In genomic region chr8:105361751-105362702, GRCm38 (mm10) we compare ENCODE assay signal across 11 mouse cellular contexts. TPM values are rescaled to one million over a fixed set of nuclear protein-coding genes. Genes with fewer than 3 reads are reported as not detected.
A peak's percentile ranks its signal among the peaks of the same experiment; 100 is the strongest.
DNase-seq lines count a peak whose midpoint lies in the region; ATAC-seq and TF ChIP-seq lines count a peak whose summit lies in the region.
"Had no signal": no experiment of that assay in that cellular context is flagged by ENCODE, and none has a peak within 500 bp of the region (broad histone marks: within the 10 kb centered on the region; RNA-seq: fewer than 3 reads in every experiment).

No protein-coding gene starts in this region.

- intact Hi-C loops in heart, postnatal 25 days (cut with DNase I), result no loop called here

- ATAC-seq in heart, embryonic 12.5 days (ENCODE audit: insufficient number of reproducible peaks, low FRiP score), result 0 out of 2 replicates have a peak, but pooled peaks have one; percentile 27
- ATAC-seq in kidney, postnatal 0 days (replicated peaks; ENCODE audit: low FRiP score, low read depth), result no peak
- ATAC-seq in hindbrain, embryonic 12.5 days (ENCODE audit: low FRiP score), result no peak

- TF ChIP-seq CTCF in bone marrow macrophage, adult 2 months (IDR thresholded peaks at IDR 0.05; ENCODE audit: low read depth, low read length), result no peak
- no peak for TF ChIP-seq CTCF in kidney, postnatal 0 days (IDR thresholded peaks at IDR 0.05; ENCODE audit: low read depth)

- H3K4me2 ChIP-seq in heart, embryonic 12.5 days, result no peak overlapping the region
- no peak overlapping the region for H3K4me2 ChIP-seq in kidney, postnatal 0 days (ENCODE audit: low read length)
- no peak overlapping the region for H3K4me2 ChIP-seq in hindbrain, embryonic 12.5 days (replicated peaks)
- H3K4me2 ChIP-seq: liver, embryonic 15.5 days had no signal

- H3K9ac ChIP-seq in heart, embryonic 12.5 days, result no peak overlapping the region
- H3K9ac ChIP-seq in kidney, postnatal 0 days (ENCODE audit: low read depth, low read length), result no peak overlapping the region
- no peak overlapping the region for H3K9ac ChIP-seq in hindbrain, embryonic 12.5 days
- H3K9ac ChIP-seq: liver, embryonic 15.5 days had no signal

- 0 out of 2 replicates have a peak, but pooled peaks cover under 1% of the 10 kb centered on the region for H3K36me3 ChIP-seq in heart, embryonic 12.5 days
- no peaks in the 10 kb centered on the region for H3K36me3 ChIP-seq in kidney, postnatal 0 days (ENCODE audit: insufficient read depth, low read length)
- peaks cover 5% of the 10 kb centered on the region for H3K36me3 ChIP-seq in hindbrain, embryonic 12.5 days
- H3K36me3 ChIP-seq: liver, embryonic 15.5 days had no signal

- H3K27ac ChIP-seq in bone marrow macrophage, adult 2 months (ENCODE audit: insufficient read depth, low read depth, low read length), result peak overlapping the region; percentile 53
- H3K27ac ChIP-seq in heart, embryonic 12.5 days (ENCODE audit: poor library complexity, severe bottlenecking), result peak overlapping the region; percentile 49
- H3K27ac ChIP-seq in kidney, postnatal 0 days, result peak overlapping the region; percentile 42; the same call in 1 of the 2 replicates
- H3K27ac ChIP-seq in hindbrain, embryonic 12.5 days, result no peak overlapping the region
- H3K27ac ChIP-seq: liver, embryonic 15.5 days had no signal

- no peak for TF ChIP-seq POLR2A in bone marrow macrophage, adult 2 months (IDR thresholded peaks at IDR 0.05; ENCODE audit: borderline replicate concordance, low read depth, low read length)

- H3K4me3 ChIP-seq in bone marrow macrophage, adult 2 months (ENCODE audit: insufficient read depth, low read length), result no peak overlapping the region
- no peak overlapping the region for H3K4me3 ChIP-seq in heart, embryonic 12.5 days
- H3K4me3 ChIP-seq in kidney, postnatal 0 days (replicated peaks; ENCODE audit: low read depth, low read length), result no peak overlapping the region
- H3K4me3 ChIP-seq in hindbrain, embryonic 12.5 days, result no peak overlapping the region
- H3K4me3 ChIP-seq: liver, embryonic 15.5 days had no signal

- peak; percentile 97 for DNase-seq in heart, adult 11 months
- no peak for DNase-seq in heart, postnatal 25 days (ENCODE audit: low spot score)
- DNase-seq in kidney, postnatal 0 days (ENCODE audit: low spot score), result peak; percentile 83
- no peak for DNase-seq in embryo, embryonic 9.5 days (ENCODE audit: extremely low spot score)
- DNase-seq in urinary bladder, postnatal 10 days (ENCODE audit: low spot score), result no peak
- DNase-seq: layer of hippocampus, adult 9-11 months; thymus, postnatal 25 days had no signal

- WGBS in heart, embryonic 12.5 days, result 59% methylated on average over 12 of the region's 12 CpGs
- 60% methylated on average over 12 of the region's 12 CpGs for WGBS in kidney, postnatal 0 days
- 83% methylated on average over 12 of the region's 12 CpGs for WGBS in hindbrain, embryonic 12.5 days

- no peaks in the 10 kb centered on the region for H3K27me3 ChIP-seq in heart, embryonic 12.5 days (replicated peaks)
- no peaks in the 10 kb centered on the region for H3K27me3 ChIP-seq in kidney, postnatal 0 days (ENCODE audit: insufficient read depth, low read length)
- 0 out of 2 replicates have a peak, but pooled peaks cover 4% of the 10 kb centered on the region for H3K27me3 ChIP-seq in hindbrain, embryonic 12.5 days

- H3K9me3 ChIP-seq in heart, embryonic 12.5 days (replicated peaks), result no peaks in the 10 kb centered on the region
- no peaks in the 10 kb centered on the region for H3K9me3 ChIP-seq in kidney, postnatal 0 days (replicated peaks; ENCODE audit: low read length)
- H3K9me3 ChIP-seq in hindbrain, embryonic 12.5 days (replicated peaks), result no peaks in the 10 kb centered on the region
- H3K9me3 ChIP-seq: liver, embryonic 15.5 days had no signal

- peaks cover 16% of the 10 kb centered on the region for H3K4me1 ChIP-seq in bone marrow macrophage, adult 2 months (ENCODE audit: control insufficient read depth, insufficient read depth, low read length)
- H3K4me1 ChIP-seq in heart, embryonic 12.5 days (replicated peaks), result peaks cover 20% of the 10 kb centered on the region; the same call in 1 of the 2 replicates
- no peaks in the 10 kb centered on the region for H3K4me1 ChIP-seq in kidney, postnatal 0 days (replicated peaks; ENCODE audit: insufficient read depth, low read length)
- 0 out of 2 replicates have a peak, but pooled peaks cover 6% of the 10 kb centered on the region for H3K4me1 ChIP-seq in hindbrain, embryonic 12.5 days
- H3K4me1 ChIP-seq: liver, embryonic 15.5 days had no signal

RNA-seq across cellular contexts. Expression of gene Plekhg4, which starts 11.0 kb away (rescaled TPM):
- total RNA-seq in heart, postnatal 25 days (2021), result not detected
- 0.24 TPM in 1 of 2 replicates, not detected in the other for polyA plus RNA-seq in bone marrow macrophage, adult 2 months (2012; ENCODE audit: insufficient read depth, insufficient read length, missing spikeins)
- 0.23 TPM in 1 of 2 replicates, not detected in the other for polyA plus RNA-seq in heart, embryonic 12.5 days (2016; fragmentation: Nextera tagmentation; extraction: Ambion mirVana)
- 0.31 and 0.33 TPM in 2 replicates for polyA plus RNA-seq in kidney, postnatal 0 days (2015; fragmentation: Nextera tagmentation; extraction: Ambion mirVana)
- 0.59 and 0.93 TPM in 2 replicates for polyA plus RNA-seq in hindbrain, embryonic 12.5 days (2016; fragmentation: Nextera tagmentation; extraction: Ambion mirVana)
- polyA plus RNA-seq: liver, embryonic 15.5 days had no signal

RNA-seq across cellular contexts. Expression of gene Slc9a5, which starts 13.4 kb away (rescaled TPM):
- total RNA-seq in heart, postnatal 25 days (2021), result under 1 TPM; 0.29 to 0.56 TPM
- polyA plus RNA-seq in bone marrow macrophage, adult 2 months (2012; ENCODE audit: insufficient read depth, insufficient read length, missing spikeins), result 4.9 and 5.0 TPM in 2 replicates
- polyA plus RNA-seq in heart, embryonic 12.5 days (2016; fragmentation: Nextera tagmentation; extraction: Ambion mirVana), result 1.6 and 2.0 TPM in 2 replicates
- 1.3 and 1.4 TPM in 2 replicates for polyA plus RNA-seq in kidney, postnatal 0 days (2015; fragmentation: Nextera tagmentation; extraction: Ambion mirVana)
- 7.2 and 7.7 TPM in 2 replicates for polyA plus RNA-seq in hindbrain, embryonic 12.5 days (2016; fragmentation: Nextera tagmentation; extraction: Ambion mirVana)

RNA-seq across cellular contexts. Expression of gene Fhod1, which starts 14.3 kb away (rescaled TPM):
- 1 to 10 TPM; 6.1 to 7.2 TPM for total RNA-seq in heart, postnatal 25 days (2021)
- 16.5 and 18.0 TPM in 2 replicates for polyA plus RNA-seq in bone marrow macrophage, adult 2 months (2012; ENCODE audit: insufficient read depth, insufficient read length, missing spikeins)
- polyA plus RNA-seq in heart, embryonic 12.5 days (2016; fragmentation: Nextera tagmentation; extraction: Ambion mirVana), result 1.6 and 2.0 TPM in 2 replicates
- polyA plus RNA-seq in kidney, postnatal 0 days (2015; fragmentation: Nextera tagmentation; extraction: Ambion mirVana), result 1.8 and 2.3 TPM in 2 replicates
- 1.4 and 2.0 TPM in 2 replicates for polyA plus RNA-seq in hindbrain, embryonic 12.5 days (2016; fragmentation: Nextera tagmentation; extraction: Ambion mirVana)

RNA-seq across cellular contexts. Expression of gene Tmem208, which starts 35.9 kb away (rescaled TPM):
- 10 to 100 TPM; 23.4 to 25.3 TPM for total RNA-seq in heart, postnatal 25 days (2021)
- polyA plus RNA-seq in bone marrow macrophage, adult 2 months (2012; ENCODE audit: insufficient read depth, insufficient read length, missing spikeins), result 51.2 and 56.6 TPM in 2 replicates
- polyA plus RNA-seq in heart, embryonic 12.5 days (2016; fragmentation: Nextera tagmentation; extraction: Ambion mirVana), result 73.5 and 80.7 TPM in 2 replicates
- 134 and 140 TPM in 2 replicates for polyA plus RNA-seq in kidney, postnatal 0 days (2015; fragmentation: Nextera tagmentation; extraction: Ambion mirVana)
- polyA plus RNA-seq in hindbrain, embryonic 12.5 days (2016; fragmentation: Nextera tagmentation; extraction: Ambion mirVana), result 97.6 and 100 TPM in 2 replicates

RNA-seq across cellular contexts. Expression of gene Lrrc29, which starts 35.9 kb away (rescaled TPM):
- total RNA-seq in heart, postnatal 25 days (2021), result 1 to 10 TPM; 1.3 to 1.9 TPM
- polyA plus RNA-seq in bone marrow macrophage, adult 2 months (2012; ENCODE audit: insufficient read depth, insufficient read length, missing spikeins), result 3.1 and 3.2 TPM in 2 replicates
- 1.3 TPM in 2 replicates for polyA plus RNA-seq in heart, embryonic 12.5 days (2016; fragmentation: Nextera tagmentation; extraction: Ambion mirVana)
- polyA plus RNA-seq in kidney, postnatal 0 days (2015; fragmentation: Nextera tagmentation; extraction: Ambion mirVana), result 5.2 and 5.6 TPM in 2 replicates
- 1.3 TPM in 2 replicates for polyA plus RNA-seq in hindbrain, embryonic 12.5 days (2016; fragmentation: Nextera tagmentation; extraction: Ambion mirVana)

Comparison
In these comparisons a context has a peak if more than half of its experiments do, and no peak if none do; other contexts are left out.
1. DNase-seq: peak in heart, adult 11 months (single experiment) and kidney, postnatal 0 days (single experiment); none in heart, postnatal 25 days (single experiment), embryo, embryonic 9.5 days (single experiment) and urinary bladder, postnatal 10 days (single experiment).